Mouse (Mus musculus): ENCODE results near the gene Tasp1. TPM values are rescaled to one million over a fixed set of nuclear protein-coding genes. Genes with fewer than 3 reads are reported as not detected.
"Not testable (repeated sequence)": the region's sequence is repeated elsewhere in the genome, so short reads cannot be mapped to it uniquely, and the experiment has no call there.

The Tasp1 gene
- polyA plus RNA-seq, 1 experiment from 2014 or later: 19.0 TPM

GRCm38 (mm10) chr2:140042522-140043131 lies 24.0 kb downstream of the Tasp1 start:
- H3K4me3 ChIP-seq (replicated peaks): no peak overlapping the region
- H3K27me3 ChIP-seq: no peaks in the 10 kb centered on the region
- no peak overlapping the region for H3K4me2 ChIP-seq
- H3K4me1 ChIP-seq: no peaks in the 10 kb centered on the region
- no peaks in the 10 kb centered on the region for H3K9me3 ChIP-seq
- no peak overlapping the region for H3K9ac ChIP-seq
- ATAC-seq (ENCODE audit: low FRiP score): no peak
- no peak overlapping the region for H3K27ac ChIP-seq
- 92% methylated on average over 2 of the region's 2 CpGs for WGBS
- H3K36me3 ChIP-seq (replicated peaks): peaks cover 18% of the 10 kb centered on the region

DNA sequence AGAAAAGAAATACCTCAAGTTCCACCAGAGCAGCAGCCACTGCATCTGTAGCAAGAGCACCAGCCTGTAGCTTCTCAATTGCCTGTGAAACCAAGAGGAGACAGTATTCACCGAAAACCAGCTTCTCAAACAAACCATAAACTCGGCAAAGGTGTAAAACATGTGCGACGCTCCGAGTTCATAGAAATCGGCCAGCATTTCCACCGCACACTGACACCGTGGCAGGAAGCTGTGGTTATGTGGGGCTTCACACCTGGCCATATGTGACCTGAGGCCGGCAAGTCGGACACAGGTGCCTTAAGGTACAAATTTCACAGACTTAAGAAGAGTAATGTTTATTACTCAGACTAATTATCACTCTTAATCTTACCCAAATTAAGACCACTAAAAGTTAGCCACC lies 24.5 kb downstream of the Tasp1 start:
- Histone ChIP-seq H3K4me3 (replicated peaks) (no peak overlapping the region), H3K4me1 (no peaks in the 10 kb centered on the region), H3K36me3 (replicated peaks) (peaks cover 17% of the 10 kb centered on the region), H3K9me3 (no peaks in the 10 kb centered on the region), H3K27me3 (no peaks in the 10 kb centered on the region), H3K27ac (no peak overlapping the region), H3K4me2 (no peak overlapping the region), H3K9ac (no peak overlapping the region)
- 95% methylated on average over 10 of the region's 10 CpGs for WGBS
- ATAC-seq (ENCODE audit: low FRiP score): no peak

DNA sequence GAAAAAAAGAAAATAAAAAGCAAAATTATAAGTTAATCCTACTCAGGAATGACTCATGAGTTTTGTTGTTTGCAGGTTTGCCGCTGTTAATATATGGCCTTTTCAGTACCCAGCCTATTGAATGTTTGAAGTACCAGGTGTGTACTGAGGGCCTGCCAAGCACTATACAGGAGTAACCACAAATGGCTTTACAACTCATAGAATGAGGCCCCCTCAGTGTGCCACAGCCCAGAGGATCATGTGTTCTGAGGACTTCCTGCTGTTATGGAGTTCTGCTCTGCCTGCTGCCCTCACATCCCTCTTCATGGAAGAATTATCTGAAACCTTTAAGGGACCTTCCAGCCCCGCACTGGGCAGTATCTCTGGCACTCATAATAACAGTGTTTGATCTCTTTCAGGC lies 29.1 kb downstream of the Tasp1 start:
- no peaks in the 10 kb centered on the region for H3K27me3 ChIP-seq
- 0 out of 2 replicates have a peak, but pooled peaks have one; percentile 27 for ATAC-seq (ENCODE audit: low FRiP score)
- H3K27ac ChIP-seq: no peak overlapping the region
- no peaks in the 10 kb centered on the region for H3K9me3 ChIP-seq
- H3K4me2 ChIP-seq: no peak overlapping the region
- 93% methylated on average over 2 of the region's 2 CpGs for WGBS
- no peak overlapping the region for H3K4me3 ChIP-seq (replicated peaks)
- no peaks in the 10 kb centered on the region for H3K4me1 ChIP-seq
- peaks cover 14% of the 10 kb centered on the region for H3K36me3 ChIP-seq (replicated peaks)
- no peak overlapping the region for H3K9ac ChIP-seq

- peaks cover 14% of the 10 kb centered on the region for H3K36me3 ChIP-seq (replicated peaks)
- no peaks in the 10 kb centered on the region for H3K9me3 ChIP-seq
- H3K4me2 ChIP-seq: no peak overlapping the region
- no peaks in the 10 kb centered on the region for H3K27me3 ChIP-seq
- ATAC-seq (ENCODE audit: low FRiP score): no peak
- H3K4me1 ChIP-seq: no peaks in the 10 kb centered on the region
- H3K27ac ChIP-seq: no peak overlapping the region
- H3K4me3 ChIP-seq (replicated peaks): no peak overlapping the region
- H3K9ac ChIP-seq: no peak overlapping the region
Observed at GRCm38 (mm10) chr2:140036854-140037253, 29.8 kb downstream of the Tasp1 start.

- H3K4me1 ChIP-seq: no peaks in the 10 kb centered on the region
- no peak overlapping the region for H3K9ac ChIP-seq
- H3K27ac ChIP-seq: no peak overlapping the region
- H3K9me3 ChIP-seq: no peaks in the 10 kb centered on the region
- no peak overlapping the region for H3K4me3 ChIP-seq (replicated peaks)
- H3K36me3 ChIP-seq (replicated peaks): peaks cover 4% of the 10 kb centered on the region; the same call in 1 of the 2 replicates
- H3K4me2 ChIP-seq: no peak overlapping the region
- no peak for ATAC-seq (ENCODE audit: low FRiP score)
- WGBS: 80% methylated on average over 4 of the region's 4 CpGs
- H3K27me3 ChIP-seq: no peaks in the 10 kb centered on the region
Observed at GRCm38 (mm10) chr2:140024937-140025336, 41.7 kb downstream of the Tasp1 start.

DNA sequence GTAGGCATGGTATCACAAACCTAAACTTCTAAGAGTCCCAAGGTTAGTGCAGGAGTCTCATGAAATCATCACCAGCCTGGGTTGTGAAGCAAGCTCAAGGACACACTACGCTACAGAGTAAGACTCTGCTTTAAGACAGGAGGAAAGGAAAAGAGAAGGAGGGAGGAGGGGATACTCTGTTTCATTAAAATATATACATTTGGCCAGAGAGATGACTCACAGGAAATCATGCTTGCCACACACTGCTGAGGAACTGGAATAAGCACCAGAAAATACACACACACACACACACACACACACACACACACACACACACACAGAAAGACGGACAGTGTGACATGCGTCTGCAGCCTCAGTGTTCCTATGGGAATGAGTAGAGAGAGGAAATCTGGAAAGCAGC lies 59.2 kb downstream of the Tasp1 start:
- no peaks in the 10 kb centered on the region for H3K36me3 ChIP-seq (replicated peaks)
- H3K4me1 ChIP-seq: no peaks in the 10 kb centered on the region
- no peak overlapping the region for H3K4me3 ChIP-seq (replicated peaks)
- no peak overlapping the region for H3K9ac ChIP-seq
- 100% methylated on average over 3 of the region's 3 CpGs for WGBS
- H3K27ac ChIP-seq: no peak overlapping the region
- H3K4me2 ChIP-seq: no peak overlapping the region
- no peak for ATAC-seq (ENCODE audit: low FRiP score)
- no peaks in the 10 kb centered on the region for H3K9me3 ChIP-seq
- H3K27me3 ChIP-seq: no peaks in the 10 kb centered on the region

GRCm38 (mm10) chr2:139998170-139998569 lies 68.4 kb downstream of the Tasp1 start:
- no peaks in the 10 kb centered on the region for H3K4me1 ChIP-seq
- no peak overlapping the region for H3K4me3 ChIP-seq (replicated peaks)
- H3K27ac ChIP-seq: no peak overlapping the region
- no peaks in the 10 kb centered on the region for H3K9me3 ChIP-seq
- no peak overlapping the region for H3K4me2 ChIP-seq
- no peak for ATAC-seq (ENCODE audit: low FRiP score)
- H3K9ac ChIP-seq: no peak overlapping the region
- H3K27me3 ChIP-seq: no peaks in the 10 kb centered on the region
- WGBS: 92% methylated on average over 2 of the region's 2 CpGs
- H3K36me3 ChIP-seq (replicated peaks): no peaks in the 10 kb centered on the region

DNA sequence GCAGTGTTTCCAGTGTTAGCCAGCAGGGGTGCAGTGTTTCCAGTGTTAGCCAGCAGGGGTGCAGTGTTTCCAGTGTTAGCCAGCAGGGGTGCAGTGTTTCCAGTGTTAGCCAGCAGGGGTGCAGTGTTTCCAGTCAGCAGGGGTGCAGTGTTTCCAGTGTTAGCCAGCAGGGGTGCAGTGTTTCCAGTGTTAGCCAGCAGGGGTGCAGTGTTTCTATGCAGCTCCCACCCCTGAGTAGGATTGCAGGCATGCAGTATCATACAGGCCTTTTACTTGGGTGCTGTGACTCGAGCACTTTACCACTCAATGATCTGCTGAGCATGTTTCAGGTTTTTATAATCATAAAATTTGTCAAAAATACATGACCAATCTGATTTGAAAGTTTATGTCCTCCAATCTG lies 76.7 kb downstream of the Tasp1 start:
- not testable (repeated sequence) for ATAC-seq (ENCODE audit: low FRiP score); H3K27me3 ChIP-seq; H3K4me1 ChIP-seq; H3K4me2 ChIP-seq; H3K27ac ChIP-seq; H3K9me3 ChIP-seq; H3K9ac ChIP-seq; H3K4me3 ChIP-seq (replicated peaks); H3K36me3 ChIP-seq (replicated peaks)
- WGBS: 96% methylated on average over 1 of the region's 1 CpGs

DNA sequence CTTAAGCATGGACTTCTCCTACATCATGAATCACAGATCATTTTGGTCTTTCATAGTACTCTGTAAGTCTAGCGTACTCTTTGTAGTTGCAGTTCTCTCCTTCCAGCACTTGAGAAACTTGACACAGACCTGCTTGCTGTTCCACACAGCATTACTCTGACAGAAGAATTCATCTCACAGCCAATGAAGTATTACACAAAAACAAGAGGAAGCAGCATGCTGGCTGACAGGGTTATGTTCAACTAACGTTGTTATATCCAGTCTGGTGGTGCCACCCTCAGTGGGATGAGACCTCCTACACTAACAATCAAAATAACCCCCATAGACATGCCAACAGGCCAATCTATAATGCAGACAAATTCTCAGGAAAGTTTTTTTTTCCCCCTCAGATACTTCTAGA lies 99.2 kb downstream of the Tasp1 start:
- H3K4me1 ChIP-seq: no peaks in the 10 kb centered on the region
- no peak overlapping the region for H3K27ac ChIP-seq
- H3K27me3 ChIP-seq: no peaks in the 10 kb centered on the region
- no peak overlapping the region for H3K4me2 ChIP-seq
- no peak overlapping the region for H3K9ac ChIP-seq
- 85% methylated on average over 2 of the region's 2 CpGs for WGBS
- H3K36me3 ChIP-seq (replicated peaks): no peaks in the 10 kb centered on the region
- no peak overlapping the region for H3K4me3 ChIP-seq (replicated peaks)
- no peaks in the 10 kb centered on the region for H3K9me3 ChIP-seq
- no peak for ATAC-seq (ENCODE audit: low FRiP score)

GRCm38 (mm10) chr2:139966288-139966687 lies 100.3 kb downstream of the Tasp1 start:
- no peaks in the 10 kb centered on the region for H3K9me3 ChIP-seq
- no peaks in the 10 kb centered on the region for H3K36me3 ChIP-seq (replicated peaks)
- H3K4me2 ChIP-seq: no peak overlapping the region
- H3K4me1 ChIP-seq: no peaks in the 10 kb centered on the region
- 55% methylated on average over 3 of the region's 3 CpGs for WGBS
- no peak overlapping the region for H3K9ac ChIP-seq
- H3K27me3 ChIP-seq: no peaks in the 10 kb centered on the region
- H3K4me3 ChIP-seq (replicated peaks): no peak overlapping the region
- no peak for ATAC-seq (ENCODE audit: low FRiP score)
- no peak overlapping the region for H3K27ac ChIP-seq

DNA sequence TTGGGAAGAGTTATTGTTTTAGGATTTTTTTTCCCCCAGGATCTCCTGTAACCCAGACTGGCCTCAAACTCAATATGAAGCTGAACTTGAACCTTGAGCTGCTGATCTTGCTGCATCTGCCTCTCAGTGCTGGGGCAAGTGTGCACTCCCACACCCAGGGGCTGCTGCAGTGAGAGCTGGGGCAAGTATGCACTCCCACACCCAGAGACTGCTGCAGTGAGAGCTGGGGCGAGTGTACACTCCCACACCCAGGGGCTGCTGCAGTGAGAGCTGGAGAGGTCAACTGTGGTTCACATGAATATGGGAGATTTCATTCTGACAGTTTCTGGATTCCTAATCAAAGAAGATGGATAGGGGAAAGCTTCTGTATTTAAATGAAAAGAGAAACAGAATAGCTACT lies 117.8 kb downstream of the Tasp1 start:
- 76% methylated on average over 1 of the region's 1 CpGs for WGBS
- Histone ChIP-seq H3K4me2 (no peak overlapping the region), H3K9ac (no peak overlapping the region), H3K27me3 (no peaks in the 10 kb centered on the region), H3K9me3 (no peaks in the 10 kb centered on the region), H3K27ac (no peak overlapping the region), H3K4me3 (replicated peaks) (no peak overlapping the region), H3K4me1 (no peaks in the 10 kb centered on the region), H3K36me3 (replicated peaks) (0 out of 2 replicates have a peak, but pooled peaks cover 2% of the 10 kb centered on the region)
- ATAC-seq (ENCODE audit: low FRiP score): no peak

GRCm38 (mm10) chr2:139937581-139937980 lies 129.0 kb downstream of the Tasp1 start:
- Histone ChIP-seq H3K36me3 (replicated peaks) (peaks cover 3% of the 10 kb centered on the region; the same call in 1 of the 2 replicates), H3K27ac (no peak overlapping the region), H3K4me2 (no peak overlapping the region), H3K9me3 (no peaks in the 10 kb centered on the region), H3K4me1 (no peaks in the 10 kb centered on the region), H3K27me3 (no peaks in the 10 kb centered on the region), H3K9ac (no peak overlapping the region), H3K4me3 (replicated peaks) (no peak overlapping the region)
- ATAC-seq (ENCODE audit: low FRiP score): no peak
- WGBS: 55% methylated on average over 2 of the region's 2 CpGs

DNA sequence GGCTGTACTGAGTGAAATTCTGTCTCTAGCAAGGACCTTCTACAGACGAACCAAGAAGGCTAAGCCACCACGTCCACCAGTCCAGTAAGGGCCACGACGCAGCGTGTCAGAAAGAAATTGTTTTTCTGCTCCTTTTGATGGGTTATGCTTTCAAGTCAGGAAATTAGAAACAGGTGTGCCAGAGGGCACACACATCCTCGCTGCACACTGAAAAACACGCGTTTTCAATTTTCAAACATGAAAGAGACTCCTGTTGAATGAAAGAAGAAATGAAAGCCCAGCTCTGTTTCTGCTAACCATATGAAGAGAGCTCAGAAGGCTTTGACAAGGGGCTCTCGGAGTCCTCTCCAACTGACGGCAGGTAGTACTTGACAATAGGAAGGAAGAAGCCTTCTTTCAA lies 132.0 kb downstream of the Tasp1 start:
- Histone ChIP-seq H3K9me3 (no peaks in the 10 kb centered on the region), H3K9ac (no peak overlapping the region), H3K27ac (no peak overlapping the region), H3K4me3 (replicated peaks) (no peak overlapping the region), H3K4me2 (no peak overlapping the region), H3K36me3 (replicated peaks) (peaks cover 3% of the 10 kb centered on the region; the same call in 1 of the 2 replicates), H3K4me1 (no peaks in the 10 kb centered on the region), H3K27me3 (no peaks in the 10 kb centered on the region)
- WGBS: 85% methylated on average over 10 of the region's 10 CpGs
- ATAC-seq (ENCODE audit: low FRiP score): no peak
